Mouse (Mus musculus): ENCODE data around the gene Gm648.

GRCm38 (mm10) chrX:56549506-56549905, at the start of gene Gm648:
- no peak for TF ChIP-seq POLR2A (IDR thresholded peaks at IDR 0.05; ENCODE audit: insufficient read depth, low read length)
- TF ChIP-seq CTCF (IDR thresholded peaks at IDR 0.05; ENCODE audit: low read depth, low read length), result no peak

Data from ES-Bruce4 (cell line).